Mouse (Mus musculus): ENCODE measurements around the gene Utrn. TPM values are rescaled to one million over a fixed set of nuclear protein-coding genes. Genes with fewer than 3 reads are reported as not detected.

The Utrn gene
- polyA plus RNA-seq, 1 experiment: 35.6 TPM

DNA sequence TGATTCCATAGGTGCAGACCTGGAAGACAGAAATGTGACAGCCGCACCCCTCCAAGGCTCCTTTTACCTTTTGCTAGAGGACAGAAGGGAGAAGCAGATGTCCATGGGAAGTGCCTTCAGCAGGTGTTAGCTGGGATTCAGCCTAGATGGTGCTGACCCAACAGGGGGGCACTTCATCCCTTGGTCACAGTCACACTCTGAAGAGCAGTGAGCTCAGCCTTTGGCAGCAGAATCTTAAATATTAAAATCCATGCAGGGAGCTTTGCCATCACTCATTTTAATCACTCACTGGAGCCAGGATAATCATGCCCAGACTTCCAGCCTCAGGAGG is 72.7 kb downstream of the Utrn start:
- H3K27ac ChIP-seq (ENCODE audit: insufficient read depth, low read length): no peak overlapping the region
- TF ChIP-seq CTCF (IDR thresholded peaks at IDR 0.05; ENCODE audit: extremely low read depth, insufficient read depth, low read length) (no peak), POLR2A (IDR thresholded peaks at IDR 0.05; ENCODE audit: extremely low read depth, insufficient read depth, low read length) (no peak)
- no peaks in the 10 kb centered on the region; the same call in 1 of the 2 replicates for H3K4me1 ChIP-seq (ENCODE audit: control insufficient read depth, insufficient read depth, low read length)
- H3K4me3 ChIP-seq (ENCODE audit: insufficient read depth, low read length): no peak overlapping the region

DNA sequence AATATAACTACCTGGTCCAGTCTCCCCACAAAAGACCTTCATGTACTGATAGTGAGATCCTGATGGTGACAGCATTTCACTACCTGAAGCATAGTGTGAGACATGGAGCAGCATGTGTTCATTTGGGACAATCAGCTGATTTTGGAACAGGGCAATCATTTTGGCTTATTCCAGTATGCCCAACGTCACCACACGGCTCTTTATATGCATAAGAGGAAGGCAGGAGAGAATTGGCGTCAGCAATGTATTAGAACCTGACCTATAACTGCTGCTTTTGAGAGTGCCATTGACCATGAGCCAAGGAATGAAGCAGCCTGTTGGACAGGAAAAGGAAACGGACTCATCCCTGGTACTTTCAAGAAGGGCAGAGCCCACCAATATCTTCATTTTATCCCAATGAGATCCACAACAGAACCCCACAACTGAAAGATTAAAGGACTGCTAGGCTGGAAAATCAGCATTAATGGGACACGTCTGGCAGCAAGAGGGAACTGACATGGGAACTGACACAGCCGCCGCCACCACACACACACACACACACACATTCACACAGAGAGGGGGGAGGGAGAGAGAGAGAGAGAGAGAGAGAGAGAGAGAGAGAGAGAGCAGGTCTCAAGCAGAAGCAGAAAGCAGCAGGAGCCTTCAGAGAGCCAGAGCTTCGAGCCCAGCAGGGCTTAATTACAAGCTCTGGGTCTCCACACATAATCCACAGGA is 73.2 kb downstream of the Utrn start:
- no peak overlapping the region for H3K27ac ChIP-seq (ENCODE audit: insufficient read depth, low read length)
- H3K4me1 ChIP-seq (ENCODE audit: control insufficient read depth, insufficient read depth, low read length): no peaks in the 10 kb centered on the region; the same call in 1 of the 2 replicates
- no peak for TF ChIP-seq POLR2A (IDR thresholded peaks at IDR 0.05; ENCODE audit: extremely low read depth, insufficient read depth, low read length)
- no peak for TF ChIP-seq CTCF (IDR thresholded peaks at IDR 0.05; ENCODE audit: extremely low read depth, insufficient read depth, low read length)
- no peak overlapping the region for H3K4me3 ChIP-seq (ENCODE audit: insufficient read depth, low read length)

DNA sequence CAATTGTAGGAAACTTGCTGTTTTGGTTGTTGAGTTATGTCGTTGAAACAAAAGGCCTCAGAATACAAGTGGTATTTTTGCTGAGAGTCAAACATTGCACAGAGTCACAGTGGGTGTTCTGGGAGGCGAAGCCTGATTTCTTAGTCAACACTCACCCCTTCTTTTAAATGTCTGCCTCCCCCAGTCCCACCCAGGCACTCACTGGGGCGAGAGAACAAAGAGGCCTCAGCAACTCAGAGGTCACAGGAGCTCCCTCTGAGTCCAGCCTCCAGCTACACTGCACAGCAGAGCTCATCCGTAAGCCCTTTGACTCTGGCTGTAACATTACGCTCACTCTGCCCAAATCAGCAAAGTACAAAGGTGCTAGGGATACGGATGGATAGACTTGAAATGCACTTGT is 77.1 kb downstream of the Utrn start:
- no peak overlapping the region for H3K4me3 ChIP-seq (ENCODE audit: insufficient read depth, low read length)
- H3K27ac ChIP-seq (ENCODE audit: insufficient read depth, low read length): 0 out of 2 replicates have a peak overlapping the region, but pooled peaks have one; percentile 73
- no peak for TF ChIP-seq CTCF (IDR thresholded peaks at IDR 0.05; ENCODE audit: extremely low read depth, insufficient read depth, low read length)
- TF ChIP-seq POLR2A (IDR thresholded peaks at IDR 0.05; ENCODE audit: extremely low read depth, insufficient read depth, low read length): no peak
- H3K4me1 ChIP-seq (ENCODE audit: control insufficient read depth, insufficient read depth, low read length): no peaks in the 10 kb centered on the region; the same call in 1 of the 2 replicates

DNA sequence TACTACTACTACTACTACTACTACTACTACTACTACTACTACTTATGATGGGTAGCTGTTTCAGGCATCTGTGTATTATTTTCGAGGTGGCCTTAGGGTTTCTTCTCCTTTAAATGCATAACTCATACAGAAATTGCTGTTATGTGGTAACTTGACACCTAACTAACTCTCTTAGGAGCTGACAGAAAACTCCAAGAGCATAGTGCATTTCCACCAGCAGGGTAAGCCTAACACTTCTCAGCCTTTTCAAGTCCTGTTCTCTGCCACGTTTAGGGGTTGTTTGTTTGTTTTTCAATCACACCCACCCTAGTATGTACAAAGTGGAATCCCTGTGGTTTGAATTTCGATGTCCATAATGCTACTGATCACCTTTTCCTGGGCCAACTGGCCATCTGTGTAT is 78.3 kb downstream of the Utrn start:
- no peaks in the 10 kb centered on the region; the same call in 1 of the 2 replicates for H3K4me1 ChIP-seq (ENCODE audit: control insufficient read depth, insufficient read depth, low read length)
- TF ChIP-seq CTCF (IDR thresholded peaks at IDR 0.05; ENCODE audit: extremely low read depth, insufficient read depth, low read length) (no peak), POLR2A (IDR thresholded peaks at IDR 0.05; ENCODE audit: extremely low read depth, insufficient read depth, low read length) (no peak)
- no peak overlapping the region for H3K27ac ChIP-seq (ENCODE audit: insufficient read depth, low read length)
- no peak overlapping the region for H3K4me3 ChIP-seq (ENCODE audit: insufficient read depth, low read length)

DNA sequence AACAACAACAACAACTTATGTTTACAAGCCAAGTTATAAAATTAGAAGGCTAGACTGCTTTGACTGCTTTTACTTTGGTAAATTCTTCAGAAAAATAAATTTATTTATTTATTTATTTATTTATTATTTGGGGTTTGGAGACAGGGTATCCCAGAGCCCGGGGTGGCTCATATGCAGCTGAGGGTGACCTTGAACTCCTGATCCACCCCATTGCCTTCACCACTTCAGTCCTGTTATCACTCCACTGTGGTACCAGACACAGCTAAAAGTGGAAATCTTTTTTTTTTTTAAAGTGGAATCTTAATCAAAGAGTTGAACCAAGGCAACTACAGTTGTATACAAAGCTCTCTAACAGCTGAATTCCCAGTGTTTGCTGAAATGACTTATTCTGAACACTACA is 80.6 kb downstream of the Utrn start:
- Histone ChIP-seq H3K27ac (ENCODE audit: insufficient read depth, low read length) (no peak overlapping the region), H3K4me3 (ENCODE audit: insufficient read depth, low read length) (no peak overlapping the region), H3K4me1 (ENCODE audit: control insufficient read depth, insufficient read depth, low read length) (no peaks in the 10 kb centered on the region; the same call in 1 of the 2 replicates)
- TF ChIP-seq POLR2A (IDR thresholded peaks at IDR 0.05; ENCODE audit: extremely low read depth, insufficient read depth, low read length): no peak
- TF ChIP-seq CTCF (IDR thresholded peaks at IDR 0.05; ENCODE audit: extremely low read depth, insufficient read depth, low read length): no peak

DNA sequence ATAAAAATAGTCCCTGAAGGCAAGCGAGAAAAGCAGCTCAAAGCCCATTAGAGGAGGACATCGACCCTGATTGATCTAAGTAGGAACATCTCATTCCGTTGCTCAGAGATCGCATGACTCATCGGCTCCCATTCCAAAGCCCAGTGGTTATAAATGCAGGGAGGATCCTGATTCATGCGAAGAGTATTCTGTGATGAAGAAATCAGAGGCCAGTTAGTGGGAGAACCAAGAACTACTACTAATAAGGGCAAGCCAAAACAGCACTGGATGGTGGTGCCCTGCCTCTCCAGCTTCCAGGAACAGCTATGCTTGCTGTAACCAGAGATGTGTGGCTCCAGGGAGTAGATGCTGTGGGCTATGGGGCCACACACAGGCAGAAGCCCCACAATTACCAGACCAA is 81.2 kb downstream of the Utrn start:
- TF ChIP-seq CTCF (IDR thresholded peaks at IDR 0.05; ENCODE audit: extremely low read depth, insufficient read depth, low read length): no peak
- Histone ChIP-seq H3K27ac (ENCODE audit: insufficient read depth, low read length) (no peak overlapping the region), H3K4me1 (ENCODE audit: control insufficient read depth, insufficient read depth, low read length) (no peaks in the 10 kb centered on the region; the same call in 1 of the 2 replicates), H3K4me3 (ENCODE audit: insufficient read depth, low read length) (no peak overlapping the region)

DNA sequence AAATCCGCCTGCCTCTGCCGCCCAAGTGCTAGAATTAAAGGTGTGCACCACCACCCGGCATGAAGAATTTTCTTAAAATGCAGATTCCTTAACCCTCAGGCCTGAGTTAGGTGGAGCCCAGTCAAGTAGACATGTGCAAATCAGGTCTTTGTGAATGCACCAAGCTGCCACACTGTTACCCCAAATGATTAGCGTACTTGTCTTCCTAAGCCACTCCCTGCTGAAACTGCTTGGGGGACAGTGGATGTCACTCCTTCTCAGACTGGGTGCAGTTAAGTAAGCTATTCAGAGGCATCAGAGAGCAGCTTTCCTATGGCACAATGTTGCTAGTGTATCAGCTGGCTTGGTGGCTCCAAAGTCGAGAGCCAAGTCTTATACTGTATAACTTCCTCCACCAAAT is 83.9 kb downstream of the Utrn start:
- H3K4me3 ChIP-seq (ENCODE audit: insufficient read depth, low read length): no peak overlapping the region
- TF ChIP-seq CTCF (IDR thresholded peaks at IDR 0.05; ENCODE audit: extremely low read depth, insufficient read depth, low read length): no peak
- TF ChIP-seq POLR2A (IDR thresholded peaks at IDR 0.05; ENCODE audit: extremely low read depth, insufficient read depth, low read length): no peak
- no peak overlapping the region for H3K27ac ChIP-seq (ENCODE audit: insufficient read depth, low read length)
- H3K4me1 ChIP-seq (ENCODE audit: control insufficient read depth, insufficient read depth, low read length): no peaks in the 10 kb centered on the region

DNA sequence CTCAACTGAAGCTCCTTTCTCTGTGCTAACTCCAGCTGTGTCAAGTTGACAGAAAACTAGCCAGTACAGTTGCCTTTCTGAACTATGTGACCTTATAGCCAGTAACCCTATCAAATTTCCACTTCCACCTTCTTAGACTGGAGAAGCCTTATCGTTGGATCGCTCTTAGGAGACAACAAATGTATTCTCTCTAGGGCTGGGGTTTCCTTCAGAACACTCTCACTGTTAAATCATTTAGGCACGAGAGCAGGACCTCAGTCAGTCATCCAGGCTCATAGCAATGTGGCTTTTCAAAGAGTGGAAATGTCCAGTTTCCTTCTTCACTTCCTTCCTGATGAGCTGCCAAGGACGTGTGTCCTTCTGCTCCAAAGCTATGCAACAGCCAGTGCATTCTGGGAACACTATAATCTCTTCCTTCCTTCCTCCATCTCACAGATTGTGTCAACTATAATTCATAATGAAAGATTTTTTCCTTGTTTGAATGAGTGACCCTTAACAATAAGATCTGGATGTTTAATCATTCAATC is 87.7 kb downstream of the Utrn start:
- Histone ChIP-seq H3K4me1 (ENCODE audit: control insufficient read depth, insufficient read depth, low read length) (no peaks in the 10 kb centered on the region), H3K27ac (ENCODE audit: insufficient read depth, low read length) (no peak overlapping the region), H3K4me3 (ENCODE audit: insufficient read depth, low read length) (no peak overlapping the region)
- TF ChIP-seq CTCF (IDR thresholded peaks at IDR 0.05; ENCODE audit: extremely low read depth, insufficient read depth, low read length) (no peak), POLR2A (IDR thresholded peaks at IDR 0.05; ENCODE audit: extremely low read depth, insufficient read depth, low read length) (no peak)

DNA sequence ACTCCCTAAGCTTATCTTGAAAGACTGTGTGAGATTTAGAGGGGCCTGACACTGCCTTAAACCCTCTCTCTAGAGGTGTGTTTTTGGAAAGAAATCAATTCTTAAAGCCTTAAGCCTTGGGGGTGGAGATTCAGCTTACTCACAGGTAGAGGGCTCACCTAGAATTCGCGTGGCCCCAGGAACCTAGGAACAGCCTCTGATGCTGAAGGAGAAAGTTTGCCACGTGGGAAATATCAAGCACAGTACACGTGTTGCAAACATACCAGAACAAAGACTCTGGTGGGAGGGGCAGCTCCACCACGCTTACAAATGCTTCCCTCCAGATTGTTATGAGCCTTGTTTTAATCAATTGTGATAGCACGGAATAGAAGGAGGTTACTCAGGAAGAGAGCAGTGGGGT is 96.0 kb downstream of the Utrn start:
- Histone ChIP-seq H3K4me3 (ENCODE audit: insufficient read depth, low read length) (no peak overlapping the region), H3K27ac (ENCODE audit: insufficient read depth, low read length) (no peak overlapping the region), H3K4me1 (ENCODE audit: control insufficient read depth, insufficient read depth, low read length) (no peaks in the 10 kb centered on the region)
- TF ChIP-seq POLR2A (IDR thresholded peaks at IDR 0.05; ENCODE audit: extremely low read depth, insufficient read depth, low read length) (no peak), CTCF (IDR thresholded peaks at IDR 0.05; ENCODE audit: extremely low read depth, insufficient read depth, low read length) (no peak)

DNA sequence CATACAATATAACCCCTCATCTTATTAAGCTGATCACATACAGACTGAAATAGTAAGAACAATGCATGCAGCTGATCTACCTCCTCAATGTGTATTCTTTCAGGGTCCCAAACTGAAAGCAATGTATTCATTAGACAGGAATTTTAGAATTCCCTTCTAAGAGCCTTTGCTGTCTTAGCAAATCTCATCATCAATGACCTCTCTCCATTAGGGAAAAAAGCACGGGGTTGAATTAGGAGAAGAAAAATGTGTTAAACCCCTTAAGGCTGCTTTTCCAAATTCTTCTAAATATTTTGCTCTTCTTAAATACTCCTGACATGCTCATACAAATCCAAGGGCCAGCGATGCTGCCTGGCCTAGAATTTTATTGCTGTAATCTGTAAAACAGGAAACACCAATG is 97.7 kb downstream of the Utrn start:
- H3K4me1 ChIP-seq (ENCODE audit: control insufficient read depth, insufficient read depth, low read length): no peaks in the 10 kb centered on the region
- no peak for TF ChIP-seq CTCF (IDR thresholded peaks at IDR 0.05; ENCODE audit: extremely low read depth, insufficient read depth, low read length)
- TF ChIP-seq POLR2A (IDR thresholded peaks at IDR 0.05; ENCODE audit: extremely low read depth, insufficient read depth, low read length): no peak
- no peak overlapping the region for H3K27ac ChIP-seq (ENCODE audit: insufficient read depth, low read length)
- H3K4me3 ChIP-seq (ENCODE audit: insufficient read depth, low read length): no peak overlapping the region

Measured in cortical plate, adult 2 months (tissue).